Comparison of ENCODE assay signal across 8 mouse cellular contexts in the genomic region with DNA sequence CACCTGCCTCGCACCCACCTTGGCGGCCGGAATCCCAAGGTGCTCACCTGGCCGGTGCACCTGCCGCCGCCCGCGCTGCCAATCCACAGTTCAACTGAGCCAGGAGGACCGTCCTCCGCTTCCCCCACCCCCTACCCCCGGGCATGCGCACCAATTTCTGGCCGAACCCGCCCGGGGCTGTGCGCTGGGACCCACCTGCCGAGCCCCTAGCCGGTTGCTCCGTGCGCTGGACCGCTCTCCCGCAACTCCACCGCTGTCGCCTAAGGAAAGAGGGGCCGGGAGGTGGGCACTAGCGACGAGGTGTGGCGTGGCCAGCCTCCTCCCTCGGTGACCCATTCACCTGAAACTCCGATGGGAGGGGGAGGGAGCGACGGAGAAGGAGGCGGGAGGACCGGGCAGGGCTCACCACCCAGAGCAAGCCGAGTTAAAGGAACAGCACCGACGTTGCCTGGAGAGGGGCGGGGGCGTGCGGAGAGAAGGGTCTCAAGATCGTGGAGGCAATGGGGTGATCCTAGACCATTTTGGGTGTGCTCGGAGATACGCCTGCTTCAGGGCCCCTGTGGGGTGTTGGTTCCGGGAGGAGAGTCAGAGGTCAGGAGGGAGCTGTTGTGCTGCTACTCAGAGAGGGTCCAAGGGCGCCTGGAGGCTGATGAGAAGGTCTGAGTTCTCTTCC. TPM values are rescaled to one million over a fixed set of nuclear protein-coding genes. Genes with fewer than 3 reads are reported as not detected.
A peak's percentile ranks its signal among the peaks of the same experiment; 100 is the strongest.
DNase-seq lines count a peak whose midpoint lies in the region; ATAC-seq and TF ChIP-seq lines count a peak whose summit lies in the region.

Gene Ocln (minus strand): TSS at position 350 of the 673 bp plus-strand sequence.

- H3K9me3 ChIP-seq in E14TG2a.4 (ENCODE audit: low read length), result no peaks in the 10 kb centered on the region
- H3K9me3 ChIP-seq in forebrain, embryonic 13.5 days (replicated peaks), result no peaks in the 10 kb centered on the region
- H3K9me3 ChIP-seq in megakaryocyte, embryonic 14.5 days, result no peaks in the 10 kb centered on the region; the same call in 1 of the 2 replicates

- peaks cover 15% of the 10 kb centered on the region for H3K4me1 ChIP-seq in E14TG2a.4 (replicated peaks; ENCODE audit: low read depth, low read length)
- H3K4me1 ChIP-seq in forebrain, embryonic 13.5 days, result peaks cover 19% of the 10 kb centered on the region
- H3K4me1 ChIP-seq in megakaryocyte, embryonic 14.5 days, result peaks cover 22% of the 10 kb centered on the region

- no peak within 1 kb of the TSS for H3K27ac ChIP-seq in forebrain, embryonic 13.5 days

- TF ChIP-seq CTCF in E14TG2a.4 (conservative IDR thresholded peaks at IDR 0.05; ENCODE audit: low read length), result no peak
- TF ChIP-seq CTCF in brain, embryonic 14.5 days (IDR thresholded peaks at IDR 0.05; ENCODE audit: borderline replicate concordance, extremely low read depth, insufficient read depth, insufficient read length), result no peak

- peak; percentile 36 for DNase-seq in brain, embryonic 14.5 days (ENCODE audit: low read depth)
- peak; percentile 13 for DNase-seq in induced T-regulatory cell, adult 2 months (ENCODE audit: low read depth)
- DNase-seq in left cerebral cortex, postnatal 25 days (ENCODE audit: low spot score in 2 of 2), result peak; percentile 10 to 15
- peak; percentile 14 for DNase-seq in splenic B cell, adult 2 months (ENCODE audit: low read depth, low spot score)
- DNase-seq in spleen, postnatal 36 days (ENCODE audit: low spot score in 2 of 2), result no peak

- ATAC-seq in forebrain, embryonic 13.5 days, result peak; percentile 80

- peak within 1 kb of the TSS; percentile 94 for H3K4me3 ChIP-seq in E14TG2a.4 (replicated peaks; ENCODE audit: low read length)
- H3K4me3 ChIP-seq in forebrain, embryonic 13.5 days, result peak within 1 kb of the TSS; percentile 59
- peak within 1 kb of the TSS; percentile 93 for H3K4me3 ChIP-seq in megakaryocyte, embryonic 14.5 days (replicated peaks)

- no peaks in the 10 kb centered on the region for H3K36me3 ChIP-seq in E14TG2a.4 (ENCODE audit: insufficient read depth, low read length)
- no peaks in the 10 kb centered on the region for H3K36me3 ChIP-seq in forebrain, embryonic 13.5 days (ENCODE audit: poor library complexity, severe bottlenecking)
- no peaks in the 10 kb centered on the region for H3K36me3 ChIP-seq in megakaryocyte, embryonic 14.5 days (replicated peaks; ENCODE audit: low read length)
- no peaks in the 10 kb centered on the region for H3K36me3 ChIP-seq in splenic B cell, adult 2 months (ENCODE audit: control insufficient read depth, insufficient read depth, low read length, poor library complexity, severe bottlenecking)

- under 1% methylated on average over 45 of the region's 45 CpGs for WGBS in forebrain, embryonic 13.5 days

- H3K9ac ChIP-seq in forebrain, embryonic 13.5 days, result peak within 1 kb of the TSS; percentile 62

- H3K27me3 ChIP-seq in E14TG2a.4 (ENCODE audit: insufficient read depth, low read length), result peaks cover 61% of the 10 kb centered on the region
- H3K27me3 ChIP-seq in forebrain, embryonic 13.5 days, result peaks cover 60% of the 10 kb centered on the region
- peaks cover 58% of the 10 kb centered on the region for H3K27me3 ChIP-seq in megakaryocyte, embryonic 14.5 days (replicated peaks)
- H3K27me3 ChIP-seq in splenic B cell, adult 2 months (ENCODE audit: control insufficient read depth, insufficient read depth, low read length, poor library complexity, severe bottlenecking), result no peaks in the 10 kb centered on the region

- no peak for TF ChIP-seq POLR2A in brain, embryonic 14.5 days (IDR thresholded peaks at IDR 0.05; ENCODE audit: borderline replicate concordance, extremely low read depth, insufficient read depth, insufficient read length, poor library complexity, severe bottlenecking)

- peak within 1 kb of the TSS; percentile 99 for H3K4me2 ChIP-seq in forebrain, embryonic 13.5 days

- intact Hi-C loops in left cerebral cortex, postnatal 25 days (cut with DNase I), result no loop called here

RNA-seq across cellular contexts. Expression of gene Ocln, which starts in this region (rescaled TPM):
- polyA plus RNA-seq in brain, embryonic 14.5 days (2012; rRNA removed), result 2.3 and 4.1 TPM in 2 replicates
- 2.8 and 3.5 TPM in 2 replicates for polyA plus RNA-seq in forebrain, embryonic 13.5 days (2015; fragmentation: Nextera tagmentation; extraction: Ambion mirVana)
- total RNA-seq in left cerebral cortex, postnatal 25 days (2021), result 10 to 100 TPM in 1 of 2 experiments, 1 to 10 TPM in 1; 9.2 to 10.6 TPM
- polyA plus RNA-seq in megakaryocyte, embryonic 14.5 days (2012; ENCODE audit: insufficient read depth, low replicate concordance), result not detected in 2 replicates

Comparison
In these comparisons a context has a peak if more than half of its experiments do, and no peak if none do; other contexts are left out.
1. DNase-seq: peak in brain, embryonic 14.5 days (single experiment), induced T-regulatory cell, adult 2 months (single experiment), left cerebral cortex, postnatal 25 days (2 of 2) and splenic B cell, adult 2 months (single experiment); none in spleen, postnatal 36 days (0 of 2).
2. Peak in every context shown above with its lines, with median percentiles within 50 percentile points of each other: H3K4me3 ChIP-seq.